Mouse (Mus musculus): ENCODE data around the gene Hist1h4f.
"Not testable (repeated sequence)": the region's sequence is repeated elsewhere in the genome, so short reads cannot be mapped to it uniquely, and the experiment has no call there.

Hist1h4f gene

DNA sequence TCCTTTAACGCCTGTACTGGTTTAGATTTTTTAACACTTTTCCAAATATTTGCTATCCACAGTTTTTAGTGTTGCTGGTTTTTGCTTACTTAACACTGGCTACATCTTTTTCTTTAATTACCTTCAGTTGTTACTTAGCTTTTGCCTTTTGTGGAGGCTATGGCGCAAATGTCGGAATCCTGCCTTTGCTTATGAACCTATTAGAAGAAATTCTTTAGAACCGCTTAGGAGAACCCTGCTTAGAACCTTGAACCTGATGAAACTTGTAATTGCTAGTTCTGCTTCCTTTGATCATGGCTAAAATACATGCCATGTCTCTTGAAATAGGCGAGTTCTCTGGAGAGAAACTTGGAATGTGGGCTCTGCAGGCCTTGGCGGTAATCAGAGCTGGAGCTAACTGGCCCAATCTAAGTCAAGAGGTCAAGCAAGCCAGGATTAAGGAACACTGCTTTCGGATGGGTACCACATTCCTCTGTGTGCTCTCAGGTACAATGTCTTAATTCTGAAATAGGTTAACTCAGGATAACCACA is 25.0 kb upstream of the Hist1h4f start:
- no peak for DNase-seq (ENCODE audit: low read depth, low spot score)

DNA sequence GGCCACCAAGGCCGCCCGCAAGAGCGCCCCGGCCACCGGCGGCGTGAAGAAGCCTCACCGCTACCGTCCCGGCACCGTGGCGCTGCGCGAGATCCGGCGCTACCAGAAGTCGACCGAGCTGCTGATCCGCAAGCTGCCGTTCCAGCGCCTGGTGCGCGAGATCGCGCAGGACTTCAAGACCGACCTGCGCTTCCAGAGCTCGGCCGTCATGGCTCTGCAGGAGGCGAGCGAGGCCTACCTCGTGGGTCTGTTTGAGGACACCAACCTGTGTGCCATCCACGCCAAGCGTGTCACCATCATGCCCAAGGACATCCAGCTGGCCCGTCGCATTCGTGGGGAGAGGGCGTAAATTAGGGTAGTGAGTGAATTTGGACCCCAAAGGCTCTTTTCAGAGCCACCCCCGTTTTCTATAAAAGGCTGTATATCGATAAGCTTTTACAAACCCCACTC is 24.4 kb upstream of the Hist1h4f start:
- not testable (repeated sequence) for DNase-seq (ENCODE audit: low read depth, low spot score)

DNA sequence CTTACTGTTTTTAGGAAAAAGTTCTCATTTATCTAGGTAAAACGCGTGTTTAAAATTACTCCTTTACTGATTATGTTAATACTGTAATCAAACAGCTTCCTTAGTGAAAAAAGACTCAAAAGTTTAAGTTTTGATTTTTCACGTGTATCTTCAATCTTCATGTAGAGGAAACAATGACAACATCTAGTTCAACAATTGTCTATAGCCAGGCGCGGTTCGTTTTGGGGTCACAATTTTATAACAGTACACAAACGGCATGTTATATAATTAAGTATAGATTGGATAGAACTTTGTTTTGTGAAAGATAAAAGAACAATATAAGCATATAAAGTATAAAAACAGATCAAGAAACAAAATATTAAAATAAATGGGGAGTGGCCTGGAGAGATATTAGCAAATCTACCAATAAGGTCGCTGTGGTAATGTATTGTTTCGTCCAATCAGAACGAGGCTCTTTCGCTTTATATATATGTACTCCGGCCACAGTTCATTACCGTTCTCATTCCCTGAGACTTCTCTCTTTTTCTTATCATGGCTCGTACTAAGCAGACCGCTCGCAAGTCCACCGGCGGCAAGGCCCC is 23.9 kb upstream of the Hist1h4f start, which contains the start of gene Hist1h3d:
TSS of gene Hist1h3d (plus strand) at position 493 of the 581 bp plus-strand sequence.
- peak; percentile 74 for DNase-seq (ENCODE audit: low read depth, low spot score)

DNA sequence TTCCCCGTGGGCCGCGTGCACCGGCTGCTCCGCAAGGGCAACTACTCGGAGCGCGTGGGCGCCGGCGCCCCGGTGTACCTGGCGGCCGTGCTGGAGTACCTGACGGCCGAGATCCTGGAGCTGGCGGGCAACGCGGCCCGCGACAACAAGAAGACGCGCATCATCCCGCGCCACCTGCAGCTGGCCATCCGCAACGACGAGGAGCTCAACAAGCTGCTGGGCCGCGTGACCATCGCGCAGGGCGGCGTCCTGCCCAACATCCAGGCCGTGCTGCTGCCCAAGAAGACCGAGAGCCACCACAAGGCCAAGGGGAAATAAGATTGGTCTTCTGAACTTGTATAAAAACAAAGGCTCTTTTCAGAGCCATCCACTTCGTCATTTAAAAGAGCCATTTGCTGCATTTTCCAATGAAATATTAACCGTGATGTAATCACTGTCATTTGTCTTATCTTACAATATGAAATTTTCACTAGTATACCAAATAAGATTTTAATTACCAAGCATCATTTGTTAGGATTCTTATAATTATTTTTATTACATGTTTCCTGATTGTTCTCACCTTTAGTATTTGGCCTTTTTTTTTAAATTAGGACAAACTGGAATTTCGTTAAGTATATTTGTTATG is 23.2 kb upstream of the Hist1h4f start:
- DNase-seq (ENCODE audit: low read depth, low spot score): not testable (repeated sequence)

DNA sequence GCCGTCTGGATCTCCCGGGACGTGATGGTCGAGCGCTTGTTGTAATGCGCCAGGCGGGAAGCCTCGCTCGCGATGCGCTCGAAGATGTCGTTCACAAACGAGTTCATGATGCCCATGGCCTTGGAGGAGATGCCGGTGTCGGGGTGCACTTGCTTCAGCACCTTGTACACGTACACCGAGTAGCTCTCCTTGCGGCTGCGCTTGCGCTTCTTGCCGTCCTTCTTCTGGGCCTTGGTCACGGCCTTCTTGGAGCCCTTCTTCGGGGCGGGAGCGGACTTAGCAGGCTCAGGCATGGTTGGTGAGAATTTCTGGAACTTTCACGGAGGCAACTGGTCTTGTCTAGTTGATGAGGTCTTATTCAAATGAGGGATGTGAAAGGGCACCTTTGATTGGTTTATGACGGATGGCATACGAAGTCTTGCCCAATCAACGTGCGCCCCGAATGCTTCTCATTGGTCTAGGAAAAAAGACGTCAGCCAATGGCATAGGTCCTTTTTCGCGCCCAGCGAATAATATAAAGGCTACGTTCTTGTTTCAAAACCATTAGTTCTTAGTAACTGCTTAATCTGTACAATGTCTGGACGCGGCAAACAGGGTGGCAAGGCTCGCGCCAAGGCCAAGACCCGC is 22.6 kb upstream of the Hist1h4f start, which contains the start of the genes Hist1h2bf and Hist1h2ad:
TSS of gene Hist1h2bf (minus strand) at position 299 of the 627 bp plus-strand sequence.
TSS of gene Hist1h2ad (plus strand) at position 484 of the 627 bp plus-strand sequence.
- DNase-seq (ENCODE audit: low read depth, low spot score): peak; percentile 95

DNA sequence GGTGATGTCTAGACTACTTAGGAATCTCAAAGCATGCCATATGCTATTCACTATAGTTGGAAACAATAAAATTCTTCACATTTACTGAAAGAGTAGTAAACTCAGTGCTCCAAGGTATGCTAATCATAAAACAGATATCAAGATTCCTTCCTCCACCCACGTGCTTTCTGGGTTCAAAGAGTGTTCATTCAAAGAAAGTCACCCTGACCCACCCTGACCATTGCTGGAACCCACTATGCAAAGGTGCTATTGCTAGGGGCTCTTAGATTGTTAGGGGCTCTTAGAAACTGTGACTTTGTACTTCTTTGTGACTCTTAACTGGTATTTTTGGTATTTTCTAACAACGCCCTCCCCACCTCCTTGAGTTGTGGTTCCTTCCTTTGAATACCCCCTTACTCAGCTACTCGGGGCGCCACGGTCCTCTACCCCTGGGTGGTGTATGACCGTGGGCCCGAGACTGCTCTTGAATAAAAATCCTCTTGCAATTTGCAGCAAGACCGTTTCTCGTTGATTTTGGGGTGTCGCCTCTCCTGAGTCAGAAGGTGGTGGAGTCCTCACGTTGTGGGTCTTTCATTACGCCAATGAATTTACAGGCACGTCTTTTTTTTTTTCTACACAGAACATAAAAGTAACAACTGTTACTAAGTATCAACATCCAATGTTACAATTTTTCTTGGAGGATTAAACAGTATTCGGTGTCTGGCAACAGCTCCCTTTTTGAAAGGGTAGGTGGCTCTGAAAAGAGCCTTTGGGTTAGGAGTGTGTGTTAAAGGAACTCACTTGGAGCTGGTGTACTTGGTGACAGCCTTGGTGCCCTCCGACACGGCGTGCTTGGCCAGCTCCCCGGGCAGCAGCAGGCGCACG is 21.8 kb upstream of the Hist1h4f start:
- not testable (repeated sequence) for DNase-seq (ENCODE audit: low read depth, low spot score)

DNA sequence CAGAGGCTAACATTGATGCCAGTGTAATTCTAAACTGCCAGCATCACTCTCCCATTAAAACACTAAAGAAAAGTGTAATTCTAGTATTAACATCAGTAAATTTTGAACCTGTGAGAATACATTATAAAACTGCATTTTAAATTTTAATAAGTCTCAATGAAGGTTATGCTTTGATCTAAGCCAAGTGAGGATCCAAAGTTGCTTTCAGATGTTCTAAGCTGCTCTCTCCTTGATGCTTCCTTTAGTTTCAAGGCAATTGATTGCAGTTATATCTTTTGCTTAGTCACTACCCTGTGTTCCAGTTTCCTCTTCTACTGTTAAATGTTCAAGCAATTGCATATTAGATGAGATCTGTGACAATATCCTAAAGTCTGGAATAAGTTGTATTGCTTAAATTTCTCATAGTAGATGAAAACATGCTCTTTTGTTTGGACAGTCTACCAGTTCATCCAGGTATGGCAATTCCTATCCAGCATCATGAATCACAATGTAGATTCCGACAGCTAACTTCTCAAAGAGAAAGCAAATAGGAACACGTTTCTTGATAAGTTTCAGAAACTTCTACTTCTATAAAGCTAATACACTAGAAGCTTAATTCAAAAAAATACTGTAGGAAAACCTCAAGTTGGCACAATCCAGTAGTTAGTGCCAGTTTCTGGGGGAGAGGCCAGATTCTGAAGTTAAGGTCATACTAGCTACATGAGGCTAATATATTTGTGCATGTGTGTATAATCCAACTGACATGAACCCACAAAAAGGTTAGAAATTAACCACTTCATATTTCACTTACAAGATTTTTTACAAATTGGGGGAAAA is 21.0 kb upstream of the Hist1h4f start:
- DNase-seq (ENCODE audit: low read depth, low spot score): no peak

DNA sequence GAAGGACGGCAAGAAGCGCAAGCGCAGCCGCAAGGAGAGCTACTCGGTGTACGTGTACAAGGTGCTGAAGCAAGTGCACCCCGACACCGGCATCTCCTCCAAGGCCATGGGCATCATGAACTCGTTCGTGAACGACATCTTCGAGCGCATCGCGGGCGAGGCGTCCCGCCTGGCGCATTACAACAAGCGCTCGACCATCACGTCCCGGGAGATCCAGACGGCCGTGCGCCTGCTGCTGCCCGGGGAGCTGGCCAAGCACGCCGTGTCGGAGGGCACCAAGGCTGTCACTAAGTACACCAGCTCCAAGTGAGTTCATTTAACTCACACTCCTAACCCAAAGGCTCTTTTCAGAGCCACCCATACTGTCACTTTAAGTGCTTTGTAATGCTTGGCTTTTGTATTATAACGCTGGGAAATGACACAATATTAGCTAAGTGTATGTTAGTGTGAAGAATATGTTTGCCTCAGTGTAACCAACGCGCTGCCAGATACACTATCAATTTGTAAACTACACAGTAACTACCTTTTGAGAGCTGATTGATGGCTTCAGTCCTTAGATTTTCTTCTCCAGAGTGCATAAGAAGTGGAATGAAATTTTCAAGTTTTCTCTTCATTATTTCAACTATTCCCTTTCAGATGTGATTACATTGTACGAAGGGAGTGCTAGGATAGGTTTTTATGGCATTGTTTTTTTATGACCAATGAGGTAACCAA is 20.2 kb upstream of the Hist1h4f start:
- DNase-seq (ENCODE audit: low read depth, low spot score): not testable (repeated sequence)

DNA sequence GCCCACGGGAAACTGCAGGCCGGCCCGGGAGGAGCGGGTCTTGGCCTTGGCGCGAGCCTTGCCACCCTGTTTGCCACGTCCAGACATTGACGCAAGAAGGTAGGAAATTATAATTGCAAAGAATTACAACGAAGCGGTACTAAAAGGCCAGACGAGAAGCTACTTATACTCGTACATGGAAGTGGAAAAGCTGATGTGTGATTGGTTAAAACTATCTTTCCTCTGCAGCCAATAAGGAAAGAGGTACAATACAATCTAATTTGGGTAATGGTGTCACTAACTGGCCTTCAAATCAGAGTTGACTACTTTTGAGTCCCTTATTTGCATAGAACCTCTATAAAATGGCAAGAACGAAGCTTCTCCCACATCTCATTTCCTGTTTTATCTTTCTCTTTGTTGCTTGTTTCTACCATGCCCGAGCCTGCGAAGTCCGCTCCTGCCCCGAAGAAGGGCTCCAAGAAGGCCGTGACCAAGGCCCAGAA is 19.6 kb upstream of the Hist1h4f start, which contains the start of the genes Hist1h2ae and Hist1h2bg:
TSS of gene Hist1h2ae (minus strand) at position 199 of the 482 bp plus-strand sequence.
TSS of gene Hist1h2bg (plus strand) at position 375 of the 482 bp plus-strand sequence.
- peak; percentile 89 for DNase-seq (ENCODE audit: low read depth, low spot score)

DNA sequence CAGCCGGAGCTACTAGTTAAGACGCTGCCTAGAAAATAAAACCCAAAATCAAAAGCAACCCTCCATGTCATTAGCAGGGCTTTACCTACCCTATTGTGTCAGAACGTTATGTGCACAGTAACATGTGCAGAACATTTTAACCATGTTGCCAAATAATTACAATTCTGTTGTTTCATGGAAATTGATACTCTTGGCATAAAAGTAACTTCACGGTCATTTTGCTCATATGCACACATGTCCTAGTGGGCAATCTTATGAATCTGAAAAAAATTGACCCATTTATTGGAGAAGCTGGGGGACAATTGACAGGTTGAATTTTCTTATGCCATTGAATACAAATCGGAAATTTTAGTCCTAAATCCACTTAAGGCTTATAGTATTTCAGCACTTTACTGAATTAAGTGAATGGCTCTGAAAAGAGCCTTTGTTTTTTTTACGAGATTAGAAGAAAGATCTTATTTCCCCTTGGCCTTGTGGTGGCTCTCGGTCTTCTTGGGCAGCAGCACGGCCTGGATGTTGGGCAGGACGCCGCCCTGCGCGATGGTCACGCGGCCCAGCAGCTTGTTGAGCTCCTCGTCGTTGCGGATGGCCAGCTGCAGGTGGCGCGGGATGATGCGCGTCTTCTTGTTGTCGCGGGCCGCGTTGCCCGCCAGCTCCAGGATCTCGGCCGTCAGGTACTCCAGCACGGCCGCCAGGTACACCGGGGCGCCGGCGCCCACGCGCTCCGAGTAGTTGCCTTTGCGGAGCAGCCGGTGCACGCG is 19.0 kb upstream of the Hist1h4f start:
- not testable (repeated sequence) for DNase-seq (ENCODE audit: low read depth, low spot score)

DNA sequence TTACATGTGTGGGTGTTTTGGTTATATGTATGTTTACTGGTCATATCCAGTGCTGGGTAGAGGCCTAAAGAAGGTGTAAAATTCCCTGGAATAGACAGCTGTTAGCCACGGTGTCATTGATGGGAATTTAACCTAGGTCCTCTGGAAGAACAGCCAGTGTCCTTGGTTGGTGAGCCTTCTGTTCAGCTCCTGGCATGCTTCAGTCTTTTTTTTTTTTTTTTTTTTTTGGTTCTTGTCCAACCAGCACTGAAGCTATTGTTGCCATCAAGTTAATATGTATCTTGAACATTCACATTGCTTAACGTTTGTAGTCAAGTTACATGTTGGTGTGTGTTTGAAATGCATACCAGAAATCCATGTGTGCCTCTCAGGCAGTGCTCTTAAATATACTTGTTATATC is 13.0 kb upstream of the Hist1h4f start:
- no peak for DNase-seq (ENCODE audit: low read depth, low spot score)

DNA sequence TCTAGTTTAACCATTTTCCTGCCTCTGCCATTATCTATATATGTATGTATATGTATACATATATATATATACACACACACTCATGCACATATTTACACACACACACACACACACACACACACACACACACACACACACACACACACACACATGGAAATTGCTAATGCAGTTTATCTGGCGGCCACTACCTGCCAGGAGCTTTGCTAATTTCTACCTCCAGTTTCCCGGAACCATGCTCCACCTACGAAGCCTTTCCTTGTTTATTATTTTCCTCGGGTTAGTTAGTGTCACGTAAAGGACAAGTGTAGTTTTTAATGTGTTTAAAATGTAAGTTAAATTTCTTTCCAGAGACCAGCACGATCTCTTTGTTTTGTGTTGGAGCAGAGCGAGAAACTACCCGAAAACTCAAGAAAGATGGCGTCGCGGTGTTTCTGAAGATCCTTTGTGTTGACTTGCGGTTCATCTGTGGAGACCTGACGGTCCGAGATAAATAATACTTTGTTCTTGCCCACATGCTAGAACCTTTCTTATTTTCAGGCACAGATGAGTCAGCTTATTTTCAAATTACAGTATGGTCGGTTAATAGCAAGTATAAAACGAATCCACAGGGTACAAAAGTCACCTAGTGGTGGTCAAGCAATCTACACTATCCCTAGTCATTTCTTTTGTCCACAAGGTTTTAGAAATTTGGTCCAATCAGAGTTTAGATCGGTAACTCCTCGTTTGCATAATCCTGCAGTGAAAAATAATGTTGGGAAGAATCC is 11.4 kb upstream of the Hist1h4f start:
- DNase-seq (ENCODE audit: low read depth, low spot score): peak; percentile 67

DNA sequence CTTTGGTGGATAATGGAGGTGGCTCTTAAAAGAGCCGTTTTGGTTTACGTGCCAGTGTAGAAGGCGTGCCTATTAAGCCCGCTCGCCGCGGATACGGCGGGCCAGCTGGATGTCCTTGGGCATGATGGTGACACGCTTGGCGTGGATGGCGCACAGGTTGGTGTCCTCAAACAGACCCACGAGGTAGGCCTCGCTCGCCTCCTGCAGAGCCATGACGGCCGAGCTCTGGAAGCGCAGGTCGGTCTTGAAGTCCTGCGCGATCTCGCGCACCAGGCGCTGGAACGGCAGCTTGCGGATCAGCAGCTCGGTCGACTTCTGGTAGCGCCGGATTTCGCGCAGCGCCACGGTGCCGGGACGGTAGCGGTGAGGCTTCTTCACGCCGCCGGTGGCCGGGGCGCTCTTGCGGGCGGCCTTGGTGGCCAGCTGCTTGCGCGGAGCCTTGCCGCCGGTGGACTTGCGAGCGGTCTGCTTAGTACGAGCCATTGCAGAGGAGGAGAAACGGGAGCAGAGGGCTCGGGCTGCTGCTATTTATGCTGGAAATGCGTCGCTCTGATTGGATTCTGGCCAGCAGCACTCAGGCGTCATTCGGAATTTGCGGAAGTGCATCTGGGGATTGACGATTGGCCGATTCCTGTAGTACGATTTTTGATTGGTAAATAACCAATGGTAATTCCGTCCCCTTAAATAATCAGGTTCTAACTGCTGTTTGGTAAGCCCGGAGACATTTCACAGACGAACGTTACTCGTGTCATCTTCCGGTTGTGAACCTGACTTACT is 10.6 kb upstream of the Hist1h4f start, which contains the start of gene Hist1h3e:
TSS of gene Hist1h3e (minus strand) at position 487 of the 777 bp plus-strand sequence.
- DNase-seq (ENCODE audit: low read depth, low spot score): peak; percentile 96

DNA sequence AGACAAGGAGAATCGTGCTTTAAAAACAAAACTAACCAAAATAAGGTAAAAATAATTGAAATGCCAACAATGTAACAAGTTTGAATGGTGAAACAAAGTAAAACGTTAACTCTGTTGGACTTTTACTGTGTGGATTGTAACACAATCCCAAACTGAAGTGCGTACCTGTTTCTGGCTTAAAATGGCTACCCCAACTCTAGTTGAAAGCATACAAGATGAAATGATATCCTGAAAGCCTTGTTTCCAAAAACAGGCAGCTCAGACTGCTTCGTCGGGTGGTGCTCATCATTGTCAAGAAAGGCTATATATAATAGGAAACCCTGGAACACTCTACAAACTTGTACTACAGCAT is 10.1 kb upstream of the Hist1h4f start:
- DNase-seq (ENCODE audit: low read depth, low spot score): not testable (repeated sequence)

DNA sequence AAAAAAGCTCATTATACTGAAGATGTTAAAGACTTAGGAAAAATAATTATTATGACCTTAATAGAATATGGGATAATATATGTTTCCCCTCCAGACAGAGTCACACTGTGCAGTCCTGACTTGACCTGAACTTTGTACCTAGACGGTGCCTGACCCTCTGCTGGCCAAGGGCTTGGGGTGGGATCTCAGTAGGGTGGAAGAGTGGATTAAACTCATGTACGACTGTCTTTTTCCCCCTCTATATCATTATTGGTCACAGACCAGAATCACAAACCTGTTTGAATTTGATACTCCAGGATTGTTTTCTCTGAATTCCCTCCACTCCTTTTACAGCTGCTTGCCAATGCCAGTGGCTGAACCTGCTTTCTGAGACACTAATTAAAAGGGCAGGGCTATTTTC is 9.3 kb upstream of the Hist1h4f start:
- not testable (repeated sequence) for DNase-seq (ENCODE audit: low read depth, low spot score)

DNA sequence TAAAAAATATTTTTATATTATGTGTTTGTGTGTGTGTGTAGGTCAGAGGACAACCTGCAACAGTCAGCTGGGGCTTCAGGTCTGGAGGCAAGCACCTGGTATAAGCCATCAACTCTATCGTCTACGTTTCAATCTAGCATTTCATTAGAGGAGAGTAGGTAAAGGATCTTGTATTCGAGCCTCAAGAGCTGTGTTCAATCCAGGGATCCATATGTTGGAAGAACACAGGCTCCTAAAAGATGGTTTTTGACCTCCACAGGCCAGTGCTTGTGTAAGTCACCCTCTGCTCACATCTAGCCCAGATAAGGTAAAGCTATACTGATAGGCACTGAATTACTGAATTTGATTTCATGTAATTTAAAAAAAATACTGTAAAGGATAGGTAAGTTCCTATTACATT is 5.5 kb upstream of the Hist1h4f start:
- DNase-seq (ENCODE audit: low read depth, low spot score): no peak

DNA sequence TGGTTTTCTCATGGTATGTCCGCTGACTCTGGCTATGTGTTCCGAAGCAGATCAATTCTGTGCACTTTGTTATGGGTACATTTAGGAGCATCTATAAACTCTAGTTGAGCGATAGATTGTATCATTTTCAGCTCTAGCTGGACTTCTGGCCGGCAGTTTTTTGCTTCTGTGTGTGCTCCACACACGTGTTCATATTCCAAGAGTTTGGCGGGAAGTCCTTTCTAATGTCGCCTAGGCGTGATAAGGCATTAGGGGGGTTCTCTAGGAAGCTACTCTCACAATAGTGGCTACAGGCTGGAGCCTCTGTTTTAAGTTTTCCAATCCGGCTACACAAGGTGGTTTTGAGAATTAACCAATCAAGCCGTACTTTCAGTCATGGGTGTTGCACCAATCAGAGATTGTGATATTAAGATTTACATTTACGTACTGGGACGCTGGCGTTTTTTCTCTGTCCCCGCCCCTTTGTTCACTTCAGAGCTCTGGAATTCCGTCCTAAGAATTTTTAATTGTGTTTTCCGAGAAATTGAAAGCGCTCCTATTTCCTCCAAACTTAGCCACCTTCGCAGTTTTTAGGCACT is 4.5 kb upstream of the Hist1h4f start:
- peak; percentile 87 for DNase-seq (ENCODE audit: low read depth, low spot score)
